Mouse (Mus musculus) yolk sac, embryonic 10.5 days (tissue): ENCODE results near the gene Eml6.
A peak's percentile ranks its signal among the peaks of the same experiment; 100 is the strongest.
"Not testable (repeated sequence)": the region's sequence is repeated elsewhere in the genome, so short reads cannot be mapped to it uniquely, and the experiment has no call there.

Source experiments
- DNase-seq: peaks from one replicate; pipeline ENCODE4 v3.0.0-alpha.2; 2017; ENCODE audit warnings: low spot score

Eml6 gene

GRCm38 (mm10) chr11:29840606-29841227, 185.1 kb downstream of the Eml6 start:
- no peak for DNase-seq

DNA sequence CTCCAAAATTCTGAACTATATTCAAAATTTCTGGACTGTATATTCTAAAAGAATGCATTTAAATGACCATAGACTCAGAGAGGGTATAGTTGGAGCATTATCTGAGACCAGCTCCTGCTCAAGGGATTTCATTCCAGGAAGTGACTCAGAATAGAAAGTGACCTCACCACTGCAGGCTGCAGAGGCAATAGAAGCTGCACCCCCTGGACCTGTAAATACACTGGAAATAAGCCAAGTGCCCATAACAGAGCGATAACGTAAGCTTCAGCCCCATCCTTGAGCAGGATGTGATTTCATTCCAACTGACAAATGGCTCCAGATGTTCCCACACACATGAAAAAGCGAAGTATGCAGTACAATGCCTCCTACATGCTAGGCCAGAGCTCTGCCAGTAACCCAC, 186.1 kb downstream of the Eml6 start:
- no peak for DNase-seq

DNA sequence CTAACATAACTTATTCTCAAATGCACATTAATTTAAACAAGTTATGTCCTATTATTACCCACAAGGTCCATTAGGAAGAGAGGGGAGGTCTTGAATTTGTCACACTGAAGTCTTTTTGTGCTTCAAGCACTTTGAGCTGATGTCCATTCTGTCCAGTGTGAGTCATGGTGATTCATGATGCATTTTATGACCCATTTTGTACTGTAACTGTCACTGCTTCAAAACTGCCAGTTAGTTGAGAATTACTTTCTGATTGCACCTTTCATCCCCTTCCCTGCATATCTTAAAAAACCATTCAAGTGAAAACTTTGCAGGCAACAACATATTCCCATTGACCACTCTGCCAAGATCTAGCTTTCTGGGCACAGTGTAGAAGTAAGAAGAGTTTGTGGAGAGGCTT, 188.8 kb downstream of the Eml6 start:
- no peak for DNase-seq

DNA sequence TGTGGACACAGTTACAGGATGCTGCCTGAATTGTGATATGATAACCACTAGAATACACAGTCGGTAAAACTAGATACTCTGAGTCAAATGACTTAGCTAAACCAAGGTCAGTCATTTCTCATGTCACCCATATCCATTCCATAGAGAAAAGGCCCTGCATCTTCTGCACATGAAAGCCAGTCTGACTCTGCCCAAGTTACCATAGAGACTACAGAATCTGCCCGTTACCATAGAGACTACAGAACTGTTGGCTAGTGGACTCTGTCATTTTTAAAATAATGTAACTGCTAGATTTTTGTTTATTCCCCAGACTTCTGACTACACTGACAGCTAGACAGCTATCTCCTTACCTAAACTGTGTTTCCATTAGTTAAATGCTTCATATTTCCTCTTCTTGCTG, 198.1 kb downstream of the Eml6 start:
- DNase-seq, result no peak

- no peak for DNase-seq
These were observed 199.8 kb downstream of the Eml6 start for GRCm38 (mm10) chr11:29826001-29826400.

DNA sequence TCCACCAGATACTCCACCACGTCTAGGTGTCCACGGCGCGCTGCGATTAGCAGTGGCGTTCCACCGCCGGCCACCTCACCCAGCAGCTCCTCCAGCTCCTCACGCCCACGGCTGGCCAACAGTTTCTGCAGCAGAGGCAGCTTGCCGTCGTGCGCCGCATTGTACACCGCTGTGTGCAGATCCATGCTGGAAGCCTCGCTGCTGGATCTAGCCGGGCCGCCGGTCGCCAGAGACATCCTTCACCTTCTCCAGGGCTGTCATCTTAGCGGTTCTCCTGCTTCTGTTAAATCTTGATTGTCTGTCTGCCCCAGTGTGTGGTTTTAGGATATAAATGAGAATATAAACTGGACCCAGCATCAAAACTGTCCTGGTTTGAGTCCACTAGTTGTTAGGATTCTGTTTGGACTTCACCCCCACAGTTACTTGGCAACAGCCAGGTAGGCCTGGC, 200.5 kb downstream of the Eml6 start, which contains the start of gene 4931440F15Rik:
TSS of gene 4931440F15Rik (minus strand) at position 398 of the 448 bp plus-strand sequence.
- DNase-seq, result not testable (repeated sequence)

GRCm38 (mm10) chr11:29824474-29825270, 201.2 kb downstream of the Eml6 start:
- not testable (repeated sequence) for DNase-seq

DNA sequence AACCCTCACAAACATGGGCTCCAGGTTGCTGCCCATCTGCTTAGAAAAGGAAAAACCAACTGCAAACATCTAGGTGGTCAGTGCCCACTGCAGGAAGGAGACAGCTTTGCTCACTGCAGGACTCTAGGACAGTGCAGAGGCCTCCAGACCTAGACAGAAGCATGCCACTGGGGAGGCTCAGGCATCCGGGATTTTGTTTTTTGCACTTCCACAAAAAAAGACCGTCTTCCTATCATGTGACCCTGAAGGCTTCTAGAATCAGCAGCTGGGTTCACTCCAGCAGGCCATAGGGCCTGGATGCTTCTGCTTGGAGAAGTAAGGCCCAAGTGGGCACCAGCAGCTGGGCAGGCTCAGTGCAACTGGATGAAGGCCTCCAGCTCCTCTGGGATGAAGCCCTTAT, 202.7 kb downstream of the Eml6 start:
- no peak for DNase-seq

- no peak for DNase-seq
These were observed 210.2 kb downstream of the Eml6 start for GRCm38 (mm10) chr11:29815670-29816069.

DNA sequence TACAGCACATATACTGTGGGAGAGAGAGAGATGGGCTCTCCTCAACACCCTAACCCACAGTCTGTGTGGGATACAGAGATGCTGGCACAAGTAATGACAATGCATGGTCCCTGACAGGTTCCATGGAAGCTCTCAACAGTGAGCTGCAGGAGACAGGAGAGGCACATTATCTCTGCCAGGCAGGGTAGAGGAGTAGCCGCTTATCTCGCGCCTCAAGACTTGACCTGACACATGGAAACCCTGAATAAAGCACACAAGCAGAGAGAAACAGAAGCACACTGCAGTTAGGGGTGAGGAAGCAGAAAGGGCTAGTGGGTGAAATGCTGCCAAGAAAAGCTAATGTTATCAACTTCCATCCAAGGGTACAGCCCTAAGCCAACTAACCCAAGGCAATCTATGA, 210.6 kb downstream of the Eml6 start:
- DNase-seq, result peak; percentile 20

DNA sequence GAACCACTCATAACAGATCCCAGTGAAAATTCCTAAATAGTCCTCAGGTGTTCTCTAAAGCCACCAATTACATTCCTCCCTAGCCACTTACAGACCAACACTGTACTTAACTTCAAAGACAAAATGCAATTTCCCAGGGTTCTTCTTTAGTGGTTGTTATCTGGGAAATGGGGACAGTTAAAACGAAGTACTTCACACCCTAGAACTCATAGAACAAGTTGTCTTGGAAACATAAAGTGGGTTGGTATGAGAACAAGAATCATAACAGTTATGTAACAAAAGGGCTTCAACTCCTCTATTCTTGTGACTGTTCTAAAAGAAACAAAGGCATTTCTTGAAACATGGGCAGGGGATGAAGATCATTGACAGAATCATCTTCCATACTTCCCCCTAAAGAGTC, 212.6 kb downstream of the Eml6 start:
- DNase-seq, result no peak

GRCm38 (mm10) chr11:29812475-29812874, 213.4 kb downstream of the Eml6 start:
- DNase-seq, result no peak

DNA sequence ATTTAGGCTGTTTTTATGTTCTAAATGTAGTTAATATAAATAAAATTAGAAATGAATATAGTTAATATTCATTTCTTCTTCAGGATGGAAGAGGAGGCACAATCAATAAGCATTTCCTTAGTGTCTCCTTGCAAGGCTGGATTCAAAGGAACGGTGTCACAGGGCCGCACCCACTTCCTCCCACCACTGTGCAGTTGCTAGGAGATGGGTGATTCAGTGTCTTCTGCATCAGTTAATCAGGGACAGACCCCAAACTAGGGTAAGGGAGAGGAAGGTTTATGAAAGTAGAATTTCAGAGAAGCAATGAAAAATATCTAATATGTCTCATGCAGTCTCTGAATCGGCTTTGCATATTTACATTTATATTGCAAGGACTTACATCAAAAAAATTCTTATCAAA, 215.5 kb downstream of the Eml6 start:
- DNase-seq, result no peak

- no peak for DNase-seq
These were observed 216.7 kb downstream of the Eml6 start for GRCm38 (mm10) chr11:29808981-29809589.

DNA sequence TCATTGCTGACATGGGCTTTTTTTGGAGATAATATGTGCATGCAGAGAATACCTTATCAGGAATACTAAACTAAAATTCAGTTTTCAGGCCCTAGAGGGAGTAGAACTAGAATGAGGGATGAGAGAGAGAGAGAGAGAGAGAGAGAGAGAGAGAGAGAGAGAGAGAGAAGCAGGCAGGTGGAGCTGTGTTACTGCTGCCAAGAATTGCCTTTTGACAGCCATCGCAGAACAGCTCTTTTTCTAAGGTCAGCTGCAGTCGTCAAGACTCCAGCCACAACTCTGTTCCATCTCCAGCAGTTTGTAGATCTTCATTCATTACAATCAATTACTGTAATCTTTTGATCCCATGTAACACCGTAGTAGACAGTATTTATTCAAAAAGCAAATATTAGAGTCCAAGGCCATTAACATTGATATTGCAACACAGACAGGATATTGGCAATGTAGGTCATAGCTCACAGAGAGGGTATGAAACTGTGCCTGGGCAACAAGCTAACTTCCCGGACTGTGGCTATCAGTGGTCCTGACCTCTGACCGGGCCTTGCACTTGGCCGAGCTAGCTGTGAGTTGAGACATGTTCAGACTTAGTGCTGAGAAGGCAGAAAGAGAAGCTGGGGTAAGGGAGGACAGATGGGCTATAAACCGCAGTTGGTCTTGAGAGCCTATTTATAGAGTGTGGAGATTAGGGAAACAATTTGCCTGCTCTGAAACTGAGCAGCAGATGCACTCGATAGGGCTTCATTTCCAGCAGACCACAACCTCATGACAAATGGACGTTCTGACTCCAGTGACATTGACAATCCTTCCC, 217.5 kb downstream of the Eml6 start:
- DNase-seq, result no peak

GRCm38 (mm10) chr11:29807325-29807724, 218.5 kb downstream of the Eml6 start:
- no peak for DNase-seq

DNA sequence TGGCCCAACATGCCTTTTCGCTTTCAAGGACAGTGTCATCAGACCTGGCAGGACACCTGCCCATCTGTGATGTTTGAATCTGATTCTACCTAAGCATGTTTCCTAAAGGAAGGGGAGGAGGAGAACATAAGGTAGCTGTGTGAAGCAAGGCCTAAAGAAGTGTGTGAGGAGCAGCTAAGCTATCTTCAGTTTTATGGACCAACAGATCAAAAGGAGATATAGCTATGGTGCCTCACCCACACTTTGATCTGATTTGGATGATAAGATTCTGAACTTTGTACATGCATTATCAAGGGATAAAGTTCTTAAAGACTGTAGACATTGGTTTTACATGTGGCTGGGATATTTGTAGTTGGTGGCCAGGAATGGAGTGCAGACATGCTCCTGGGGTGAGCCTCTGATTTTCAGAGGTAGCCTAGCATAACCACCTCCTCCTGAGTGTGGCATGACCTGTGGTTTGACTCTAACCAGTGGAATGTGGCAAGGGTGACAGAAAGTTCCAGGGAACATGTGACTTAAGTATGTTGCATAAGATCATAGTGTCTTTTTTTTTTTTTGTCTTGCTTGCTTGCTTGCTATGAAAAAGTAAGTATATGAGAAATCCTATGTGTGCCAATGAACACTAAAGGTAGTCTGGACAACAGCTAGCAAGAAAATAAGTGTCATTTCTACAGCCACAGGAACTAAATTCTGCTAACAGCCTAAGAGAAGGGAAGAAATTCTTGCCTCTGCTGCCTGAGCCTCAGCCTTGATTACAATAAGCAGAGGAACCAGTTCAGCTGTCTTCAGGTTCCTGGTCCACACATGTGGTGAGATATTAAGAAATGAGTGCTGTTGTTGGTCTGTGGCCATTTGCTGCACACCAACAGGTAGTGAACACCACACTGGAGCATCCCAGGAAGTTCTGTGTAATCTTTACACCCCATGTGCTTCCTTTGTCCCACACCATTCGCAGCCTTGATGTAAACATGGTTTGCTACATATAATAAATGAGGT, 224.1 kb downstream of the Eml6 start:
- no peak for DNase-seq

- no peak for DNase-seq
These were observed 226.0 kb downstream of the Eml6 start for GRCm38 (mm10) chr11:29799839-29800238.

DNA sequence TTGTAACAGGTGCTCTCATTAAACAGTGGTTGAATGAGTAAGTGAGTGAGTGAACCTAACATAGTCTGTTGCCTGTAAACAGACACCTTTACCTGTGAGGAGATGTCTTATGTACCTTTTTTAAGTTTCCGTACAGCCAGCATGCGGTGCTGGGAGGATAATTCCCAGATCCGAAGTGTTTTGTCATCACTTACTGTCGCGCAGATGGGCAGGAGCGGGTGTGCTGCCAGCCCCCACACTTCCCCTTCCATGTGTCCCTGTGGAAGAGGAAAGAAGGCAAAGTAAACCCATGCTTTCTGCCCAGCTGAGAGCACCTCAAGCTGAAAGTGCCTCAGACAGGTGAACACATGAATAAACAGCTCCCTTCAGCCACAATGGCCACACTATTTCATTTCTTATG, 230.7 kb downstream of the Eml6 start:
- no peak for DNase-seq

DNA sequence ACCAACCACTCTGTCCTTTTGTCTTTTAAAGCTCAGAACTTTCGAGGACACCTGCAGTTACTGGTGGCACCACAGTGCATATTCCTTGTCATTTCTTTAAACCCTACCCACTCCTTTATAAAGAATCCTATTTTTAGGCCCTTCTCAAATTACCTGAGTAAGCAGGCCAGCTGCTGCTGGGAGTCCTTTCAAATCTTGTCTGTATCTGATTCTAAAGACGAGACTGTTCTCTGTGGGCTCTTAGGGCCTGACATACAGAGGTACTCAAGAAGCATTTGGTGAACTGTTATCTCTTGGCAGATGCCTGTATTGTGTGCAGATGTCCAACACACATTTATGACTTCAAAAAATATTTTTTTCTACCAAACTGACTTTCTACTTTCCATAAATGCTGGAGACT, 231.4 kb downstream of the Eml6 start:
- no peak for DNase-seq

DNA sequence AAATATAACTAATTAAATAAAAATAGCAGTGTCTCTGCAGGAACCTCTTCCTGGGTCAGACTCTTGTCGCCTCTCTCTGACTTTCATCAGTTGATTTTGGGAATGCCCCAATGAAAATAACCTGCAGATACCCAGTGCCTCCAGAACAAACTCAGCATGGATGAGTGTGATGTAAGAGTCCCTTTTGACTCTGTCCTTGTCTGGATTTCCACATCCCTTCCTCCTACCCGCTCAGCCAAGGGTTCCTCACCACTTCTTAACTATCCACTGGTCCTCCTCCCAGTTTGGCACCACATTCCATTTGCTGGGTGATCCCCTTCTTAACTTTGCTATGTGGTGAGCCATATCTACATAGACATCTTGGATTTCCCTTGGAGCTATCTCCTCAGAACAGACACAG, 235.0 kb downstream of the Eml6 start:
- DNase-seq, result no peak
